Mouse (Mus musculus) heart, embryonic 11.5 days (tissue): ENCODE data around the gene Rnaseh2c. TPM values are rescaled to one million over a fixed set of nuclear protein-coding genes. Genes with fewer than 3 reads are reported as not detected.

Experiments used
- ATAC-seq: fragments of 200-750 bp; cut with Nextera tagmentation; replicated peaks from 2 replicates; pipeline ENCODE4 v1.8.0; 2017; ENCODE audit warnings: moderate library complexity; ENCODE audit not compliant: insufficient number of reproducible peaks, low FRiP score, low TSS enrichment
- H3K27ac ChIP-seq: fragments of 300-500 bp; sonication (generic); 2 replicates; pipeline ENCODE4 v1.5.1; 2014; ENCODE audit warnings: mild to moderate bottlenecking, low read depth, low read length
- H3K27me3 ChIP-seq: fragments of 300-500 bp; sonication (generic); 2 replicates; pipeline ENCODE4 v1.6.1; 2014; ENCODE audit warnings: mild to moderate bottlenecking, low read length, mixed read lengths; ENCODE audit not compliant: control insufficient read depth, insufficient read depth
- H3K36me3 ChIP-seq: fragments of 300-500 bp; sonication (generic); 2 replicates; pipeline ENCODE4 v1.6.1; 2014; ENCODE audit warnings: mild to moderate bottlenecking, low read length, moderate library complexity, mixed read lengths; ENCODE audit not compliant: control insufficient read depth, insufficient read depth
- H3K4me1 ChIP-seq: fragments of 300-500 bp; sonication (generic); 2 replicates; pipeline ENCODE4 v1.6.1; 2014; ENCODE audit warnings: low read length; ENCODE audit not compliant: control insufficient read depth, insufficient read depth
- H3K4me2 ChIP-seq: fragments of 300-500 bp; sonication (generic); 2 replicates; pipeline ENCODE4 v1.6.1; 2014; ENCODE audit warnings: mild to moderate bottlenecking, moderate library complexity
- H3K4me3 ChIP-seq: fragments of 300-500 bp; sonication (generic); 2 replicates; pipeline ENCODE4 v1.5.1; 2014; ENCODE audit warnings: low read depth, low read length
- H3K9ac ChIP-seq: fragments of 300-500 bp; sonication (generic); 2 replicates; pipeline ENCODE4 v1.6.1; 2014; ENCODE audit warnings: mild to moderate bottlenecking, low read depth, low read length, moderate library complexity
- H3K9me3 ChIP-seq: fragments of 300-500 bp; sonication (generic); replicated peaks from 2 replicates; pipeline ENCODE4 v1.6.1; 2016; ENCODE audit warnings: low read length; ENCODE audit not compliant: control insufficient read depth
- WGBS: fragments of 180-500 bp; shearing (Covaris S2); extraction: QIAGEN DNeasy Blood & Tissue Kit; methylation state at CpG from one replicate; pipeline ENCODE4 v1.1.7; 2014; ENCODE audit not compliant: insufficient replicate concordance; 5-methylcytosine and 5-hydroxymethylcytosine counted together
- polyA plus RNA-seq: library from polyadenylated mRNA; unstranded; fragments of >200 nt; fragmentation: Nextera tagmentation; extraction: Ambion mirVana; gene quantifications from 2 replicates; pipeline ENCODE4 v1.2.1, GENCODE M21; 2014

The Rnaseh2c gene
- polyA plus RNA-seq: 97.1 and 106 TPM in 2 replicates

DNA sequence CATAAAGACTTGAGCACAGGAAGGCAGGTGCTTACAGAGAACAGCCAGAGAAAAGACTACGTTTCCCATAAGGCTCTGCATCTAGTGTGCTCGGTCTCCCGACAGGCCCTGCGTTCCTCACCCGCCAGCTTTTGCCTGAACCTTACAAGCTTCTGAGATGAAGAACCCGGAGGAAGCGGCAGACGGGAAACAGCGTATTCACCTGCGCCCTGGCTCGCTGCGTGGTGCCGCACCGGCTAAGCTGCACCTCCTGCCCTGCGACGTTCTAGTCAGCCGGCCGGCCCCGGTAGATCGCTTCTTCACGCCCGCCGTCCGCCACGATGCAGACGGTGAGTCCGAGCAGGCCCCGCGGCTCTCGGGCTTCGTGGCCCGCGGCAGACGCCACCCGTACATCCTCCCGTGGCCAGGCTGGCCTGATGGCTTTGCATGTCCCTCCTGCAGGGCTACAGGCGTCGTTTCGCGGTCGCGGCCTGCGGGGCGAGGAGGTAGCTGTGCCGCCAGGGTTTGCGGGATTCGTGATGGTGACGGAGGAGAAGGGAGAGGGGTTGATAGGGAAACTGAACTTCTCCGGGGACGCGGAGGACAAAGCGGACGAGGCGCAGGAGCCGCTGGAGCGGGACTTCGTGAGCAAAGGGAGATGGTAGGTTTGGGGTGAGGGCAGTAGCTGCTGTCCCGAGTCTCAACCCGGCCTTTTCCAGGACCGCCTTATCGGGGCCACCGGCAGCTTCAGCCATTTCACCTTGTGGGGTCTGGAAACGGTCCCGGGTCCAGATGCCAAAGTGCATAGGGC is at the start of gene Rnaseh2c:
Gene Rnaseh2c (plus strand): TSS at position 122 of the 790 bp plus-strand sequence.
- H3K4me2 ChIP-seq: peak within 1 kb of the TSS; percentile 93
- peak within 1 kb of the TSS; percentile 96 for H3K4me3 ChIP-seq
- H3K9ac ChIP-seq: peak within 1 kb of the TSS; percentile 93
- H3K27ac ChIP-seq: peak within 1 kb of the TSS; percentile 83
- H3K9me3 ChIP-seq: no peaks in the 10 kb centered on the region
- no peaks in the 10 kb centered on the region for H3K27me3 ChIP-seq
- under 1% methylated on average over 63 of the region's 64 CpGs for WGBS
- peak; percentile 78 for ATAC-seq
- H3K36me3 ChIP-seq: peaks cover 21% of the 10 kb centered on the region
- H3K4me1 ChIP-seq: peaks cover 11% of the 10 kb centered on the region

DNA sequence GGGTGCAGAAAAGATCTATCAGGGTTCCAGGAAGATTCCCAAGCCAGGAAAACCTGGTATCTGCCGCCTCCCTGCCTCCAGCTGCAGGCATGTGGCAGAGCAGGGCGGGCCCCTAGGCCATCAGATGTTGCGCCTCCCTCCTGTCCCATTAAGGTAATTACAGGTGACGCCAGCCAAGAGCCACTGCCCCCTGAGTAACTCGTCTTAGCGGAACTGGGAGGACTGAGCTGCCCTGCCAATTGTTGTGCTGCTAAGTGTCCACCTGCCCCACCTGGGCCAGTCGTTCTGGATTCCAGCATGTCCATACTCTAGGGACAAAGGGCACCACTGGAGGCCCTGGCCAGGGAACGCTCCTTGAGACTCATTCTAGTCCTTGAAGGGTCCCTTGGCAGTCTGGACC is 47.9 kb upstream of the Rnaseh2c start:
- H3K9ac ChIP-seq: no peak overlapping the region
- no peaks in the 10 kb centered on the region for H3K9me3 ChIP-seq
- 50% methylated on average over 8 of the region's 8 CpGs for WGBS
- H3K27me3 ChIP-seq: peaks cover 48% of the 10 kb centered on the region
- no peak for ATAC-seq
- no peak overlapping the region for H3K4me2 ChIP-seq
- H3K36me3 ChIP-seq: no peaks in the 10 kb centered on the region
- no peak overlapping the region for H3K4me3 ChIP-seq
- no peaks in the 10 kb centered on the region for H3K4me1 ChIP-seq
- H3K27ac ChIP-seq: no peak overlapping the region

DNA sequence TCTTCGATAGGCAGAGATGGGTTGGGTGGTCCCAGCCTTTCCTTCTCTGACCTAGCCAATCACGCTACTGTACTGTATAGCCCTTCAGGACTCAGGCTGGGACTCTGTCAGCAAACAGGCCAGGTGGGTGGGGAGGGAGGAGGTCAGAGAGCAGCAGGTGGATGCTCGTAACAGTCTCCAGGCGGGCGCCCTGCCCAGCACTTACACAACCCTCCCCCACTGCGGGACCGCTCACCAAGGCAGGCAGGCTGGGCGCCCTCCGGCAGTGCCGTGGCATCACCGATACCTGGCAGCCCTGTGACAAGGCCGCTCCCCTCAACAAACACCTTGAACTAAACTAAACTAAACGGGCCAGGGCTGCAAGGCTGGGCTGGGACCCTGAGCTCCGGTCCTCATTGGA is 47.5 kb upstream of the Rnaseh2c start:
- Histone ChIP-seq H3K4me3 (no peak overlapping the region), H3K4me2 (no peak overlapping the region), H3K27ac (no peak overlapping the region), H3K27me3 (peaks cover 52% of the 10 kb centered on the region), H3K4me1 (no peaks in the 10 kb centered on the region), H3K9me3 (no peaks in the 10 kb centered on the region), H3K36me3 (no peaks in the 10 kb centered on the region), H3K9ac (no peak overlapping the region)
- 78% methylated on average over 14 of the region's 14 CpGs for WGBS
- ATAC-seq: no peak

DNA sequence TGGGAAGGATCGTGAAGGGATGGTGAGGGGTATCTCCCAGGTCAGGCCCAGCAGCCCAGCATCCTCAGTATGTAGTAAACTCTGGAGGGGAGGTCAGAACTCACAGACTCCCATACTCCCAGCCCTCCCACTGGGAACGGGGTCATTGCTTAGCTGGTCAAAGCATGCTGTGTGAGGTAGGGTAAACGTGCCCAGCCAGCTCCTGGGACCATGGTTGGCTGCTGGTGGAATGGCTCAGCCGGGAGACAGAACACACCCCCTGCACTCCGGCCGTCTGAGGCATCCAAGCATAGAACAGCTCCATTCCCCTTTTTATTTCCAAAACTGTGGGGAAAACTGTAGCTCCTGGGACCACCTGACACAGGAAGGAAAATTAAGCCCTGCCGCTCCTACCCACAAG is 43.5 kb upstream of the Rnaseh2c start:
- no peak for ATAC-seq
- no peak overlapping the region for H3K9ac ChIP-seq
- H3K9me3 ChIP-seq: no peaks in the 10 kb centered on the region
- peaks cover 12% of the 10 kb centered on the region for H3K4me1 ChIP-seq
- no peak overlapping the region for H3K4me2 ChIP-seq
- H3K36me3 ChIP-seq: no peaks in the 10 kb centered on the region
- H3K4me3 ChIP-seq: no peak overlapping the region
- H3K27ac ChIP-seq: no peak overlapping the region
- 44% methylated on average over 7 of the region's 7 CpGs for WGBS
- peaks cover 83% of the 10 kb centered on the region for H3K27me3 ChIP-seq

DNA sequence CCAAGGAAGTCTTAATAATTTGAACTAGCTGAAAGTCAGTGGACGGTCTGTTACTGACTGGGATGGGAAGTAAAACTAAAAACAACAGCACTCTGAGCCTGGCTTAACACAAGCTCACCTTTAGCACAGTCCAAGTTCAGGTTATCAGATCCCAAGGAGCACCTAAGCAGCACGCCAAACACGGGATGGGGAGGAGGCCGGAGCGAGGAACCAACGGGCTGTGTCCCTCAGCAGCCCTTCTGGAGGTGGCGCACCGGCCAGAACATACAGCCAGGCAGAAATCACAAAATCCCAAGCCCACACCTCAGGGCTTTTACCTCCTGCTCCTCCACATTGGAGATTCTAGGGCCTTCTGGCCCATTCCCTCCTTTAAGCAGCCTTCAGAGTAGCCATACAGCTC is 42.9 kb upstream of the Rnaseh2c start:
- WGBS: 57% methylated on average over 8 of the region's 8 CpGs
- no peak overlapping the region for H3K4me2 ChIP-seq
- no peak overlapping the region for H3K27ac ChIP-seq
- H3K27me3 ChIP-seq: peaks cover 86% of the 10 kb centered on the region
- no peak overlapping the region for H3K9ac ChIP-seq
- H3K4me3 ChIP-seq: no peak overlapping the region
- H3K36me3 ChIP-seq: no peaks in the 10 kb centered on the region
- ATAC-seq: no peak
- peaks cover 12% of the 10 kb centered on the region for H3K4me1 ChIP-seq
- no peaks in the 10 kb centered on the region for H3K9me3 ChIP-seq

DNA sequence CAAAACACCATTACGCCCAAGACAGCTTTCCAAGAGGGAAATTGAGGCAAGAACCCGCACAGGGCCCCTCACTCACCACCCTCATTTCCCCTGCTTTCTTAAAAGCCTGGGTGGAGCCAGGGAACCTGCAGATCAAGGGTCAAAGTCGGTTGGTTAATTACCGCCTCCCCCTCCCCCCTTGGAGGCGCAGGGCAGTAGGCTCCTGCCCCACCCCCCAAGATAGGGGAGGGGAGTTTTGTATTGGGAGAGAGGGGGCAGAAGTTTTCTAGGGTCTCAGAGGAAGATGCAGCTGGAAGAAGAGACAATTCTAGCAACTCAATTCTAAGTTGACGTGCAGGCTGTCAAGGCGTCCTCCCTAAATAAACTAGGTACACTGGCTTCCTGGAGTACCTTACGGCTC is 42.4 kb upstream of the Rnaseh2c start:
- H3K27ac ChIP-seq: no peak overlapping the region
- 20% methylated on average over 8 of the region's 8 CpGs for WGBS
- H3K4me1 ChIP-seq: peaks cover 12% of the 10 kb centered on the region
- H3K9me3 ChIP-seq: no peaks in the 10 kb centered on the region
- no peak overlapping the region for H3K9ac ChIP-seq
- ATAC-seq: no peak
- H3K4me2 ChIP-seq: peak overlapping the region; percentile 67; the same call in 1 of the 2 replicates
- H3K4me3 ChIP-seq: peak overlapping the region; percentile 42; the same call in 1 of the 2 replicates
- H3K27me3 ChIP-seq: peaks cover 89% of the 10 kb centered on the region
- no peaks in the 10 kb centered on the region for H3K36me3 ChIP-seq

DNA sequence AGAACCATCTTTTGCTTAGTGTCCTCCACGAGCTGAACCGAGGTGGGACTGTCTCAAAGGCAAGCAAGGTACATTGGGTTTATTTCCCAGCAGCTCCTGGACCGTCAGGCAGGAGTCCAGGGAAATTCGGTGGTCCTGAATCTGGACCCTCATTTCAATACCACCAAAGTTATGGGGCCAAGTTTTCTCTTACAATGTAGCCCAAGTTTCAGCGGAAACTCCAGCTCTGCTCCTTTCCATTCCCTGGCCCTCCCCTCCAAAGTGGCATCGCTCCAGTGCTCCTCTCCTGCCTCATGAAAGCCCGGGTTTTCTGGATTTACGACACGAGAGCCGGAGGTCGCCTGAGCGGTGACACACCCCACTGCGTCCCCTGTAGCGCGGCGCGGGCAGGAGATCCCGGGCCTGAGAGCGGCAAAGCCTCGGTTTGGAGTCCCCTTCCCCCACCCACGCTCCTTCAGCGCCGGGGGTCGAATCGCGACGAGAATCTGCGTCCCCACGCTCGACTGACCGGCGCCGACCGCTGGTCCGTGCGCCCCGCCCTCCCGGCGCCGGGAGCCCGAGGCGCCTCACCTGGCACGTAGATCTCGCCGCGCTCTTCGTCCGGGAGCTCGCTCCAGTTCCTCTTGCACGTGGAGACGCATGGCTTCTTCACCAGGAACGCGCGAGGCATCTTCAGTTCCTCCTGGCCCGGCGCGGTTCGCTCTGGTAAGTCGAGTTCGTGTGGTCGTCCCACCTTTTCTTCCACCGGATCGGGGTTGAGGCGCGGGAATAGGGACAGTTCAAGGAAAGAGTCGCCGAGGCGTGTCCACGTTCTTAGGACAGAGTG is 41.8 kb upstream of the Rnaseh2c start:
- peak overlapping the region; percentile 67 for H3K4me2 ChIP-seq
- 1% methylated on average over 69 of the region's 69 CpGs for WGBS
- H3K27ac ChIP-seq: no peak overlapping the region
- H3K9me3 ChIP-seq: no peaks in the 10 kb centered on the region
- H3K4me3 ChIP-seq: peak overlapping the region; percentile 42
- no peaks in the 10 kb centered on the region for H3K36me3 ChIP-seq
- H3K4me1 ChIP-seq: peaks cover 12% of the 10 kb centered on the region
- peaks cover 90% of the 10 kb centered on the region for H3K27me3 ChIP-seq
- H3K9ac ChIP-seq: peak overlapping the region; percentile 11; the same call in 1 of the 2 replicates
- no peak for ATAC-seq

DNA sequence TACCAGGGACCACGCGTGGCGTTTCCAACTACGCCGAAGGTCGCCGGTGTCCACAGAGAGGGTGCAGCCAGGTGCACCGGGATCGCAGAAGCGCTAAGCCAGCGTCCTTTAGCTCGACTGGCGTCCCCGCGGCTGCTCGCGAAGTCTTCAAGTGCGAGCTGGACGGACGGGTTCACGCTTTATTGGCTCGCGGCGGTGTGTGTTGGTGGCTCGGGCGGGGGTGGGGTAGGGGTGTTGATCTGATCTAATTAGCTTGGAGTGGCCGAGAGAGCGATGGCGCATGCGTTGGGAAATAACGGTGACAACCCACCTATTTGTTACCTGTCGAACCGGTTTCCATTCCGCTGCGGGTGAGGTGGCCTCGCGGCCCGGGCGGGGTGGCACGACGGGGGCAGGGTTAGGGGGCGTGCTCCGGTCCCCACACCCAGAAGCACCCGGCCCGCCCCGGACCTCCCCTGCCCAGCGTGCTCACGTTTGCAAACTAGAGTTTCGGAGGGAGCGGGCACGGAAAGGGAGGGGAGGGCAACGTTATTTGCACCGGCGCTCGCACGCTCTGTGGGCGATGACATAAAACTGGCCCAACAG is 41.1 kb upstream of the Rnaseh2c start, which contains the start of gene Ovol1:
Gene Ovol1 (minus strand): TSS at position 190 of the 585 bp plus-strand sequence.
- Histone ChIP-seq H3K36me3 (no peaks in the 10 kb centered on the region), H3K27ac (no peak within 1 kb of the TSS), H3K4me1 (peaks cover 12% of the 10 kb centered on the region), H3K9ac (peak within 1 kb of the TSS; percentile 11; the same call in 1 of the 2 replicates), H3K9me3 (no peaks in the 10 kb centered on the region), H3K4me2 (peak within 1 kb of the TSS; percentile 67), H3K27me3 (peaks cover 87% of the 10 kb centered on the region), H3K4me3 (peak within 1 kb of the TSS; percentile 42)
- ATAC-seq: no peak
- WGBS: 2% methylated on average over 56 of the region's 57 CpGs
